Mouse (Mus musculus): Measurements from ENCODE around the gene Prr19.
"Not testable (repeated sequence)": the region's sequence is repeated elsewhere in the genome, so short reads cannot be mapped to it uniquely, and the experiment has no call there.

The Prr19 gene

GRCm38 (mm10) chr7:25315306-25316041 is 14.3 kb downstream of the Prr19 start:
- ATAC-seq (ENCODE audit: insufficient number of reproducible peaks, low FRiP score, low TSS enrichment), result no peak

- peak; percentile 94 for ATAC-seq (ENCODE audit: insufficient number of reproducible peaks, low FRiP score, low TSS enrichment)
Measured at GRCm38 (mm10) chr7:25316532-25317445, 15.6 kb downstream of the Prr19 start, which contains the start of gene Megf8. Megf8 (plus strand) TSS chr7:25317164.

GRCm38 (mm10) chr7:25317446-25317999 is 16.3 kb downstream of the Prr19 start:
- ATAC-seq (ENCODE audit: insufficient number of reproducible peaks, low FRiP score, low TSS enrichment), result no peak

GRCm38 (mm10) chr7:25322058-25322484 is 20.9 kb downstream of the Prr19 start:
- ATAC-seq (ENCODE audit: insufficient number of reproducible peaks, low FRiP score, low TSS enrichment), result no peak

- ATAC-seq (ENCODE audit: insufficient number of reproducible peaks, low FRiP score, low TSS enrichment), result no peak
Measured at GRCm38 (mm10) chr7:25323219-25323618, 22.0 kb downstream of the Prr19 start.

GRCm38 (mm10) chr7:25325431-25325830 is 24.2 kb downstream of the Prr19 start:
- not testable (repeated sequence) for ATAC-seq (ENCODE audit: insufficient number of reproducible peaks, low FRiP score, low TSS enrichment)

GRCm38 (mm10) chr7:25326233-25326632 is 25.0 kb downstream of the Prr19 start:
- no peak for ATAC-seq (ENCODE audit: insufficient number of reproducible peaks, low FRiP score, low TSS enrichment)

GRCm38 (mm10) chr7:25333596-25334307 is 32.5 kb downstream of the Prr19 start:
- ATAC-seq (ENCODE audit: insufficient number of reproducible peaks, low FRiP score, low TSS enrichment), result no peak; the same call in 1 of the 2 replicates

GRCm38 (mm10) chr7:25334472-25334871 is 33.3 kb downstream of the Prr19 start:
- ATAC-seq (ENCODE audit: insufficient number of reproducible peaks, low FRiP score, low TSS enrichment), result no peak

GRCm38 (mm10) chr7:25339329-25339728 is 38.1 kb downstream of the Prr19 start:
- ATAC-seq (ENCODE audit: insufficient number of reproducible peaks, low FRiP score, low TSS enrichment), result no peak

GRCm38 (mm10) chr7:25341000-25341784 is 40.0 kb downstream of the Prr19 start:
- no peak for ATAC-seq (ENCODE audit: insufficient number of reproducible peaks, low FRiP score, low TSS enrichment)

GRCm38 (mm10) chr7:25348861-25349260 is 47.6 kb downstream of the Prr19 start:
- no peak for ATAC-seq (ENCODE audit: insufficient number of reproducible peaks, low FRiP score, low TSS enrichment)

Data from cerebellum, adult (tissue).